Mouse (Mus musculus) intestine, embryonic 16.5 days (tissue): ENCODE measurements around the gene Cpeb3. TPM values are rescaled to one million over a fixed set of nuclear protein-coding genes. Genes with fewer than 3 reads are reported as not detected.
A peak's percentile ranks its signal among the peaks of the same experiment; 100 is the strongest.

ENCODE experiments used
- ATAC-seq: fragments of 200-750 bp; cut with Nextera tagmentation; 2 replicates; pipeline ENCODE4 v1.8.0; 2017; ENCODE audit warnings: moderate TSS enrichment, moderate library complexity
- H3K27ac ChIP-seq: fragments of 300-500 bp; sonication (generic); 2 replicates; pipeline ENCODE4 v1.5.1; 2014; ENCODE audit warnings: mild to moderate bottlenecking, low read length
- H3K27me3 ChIP-seq: fragments of 300-500 bp; sonication (generic); replicated peaks from 2 replicates; pipeline ENCODE4 v1.6.1; 2014; ENCODE audit warnings: low read length, control low read depth, mixed read lengths; ENCODE audit not compliant: control insufficient read depth, insufficient read depth
- H3K36me3 ChIP-seq: fragments of 300-500 bp; sonication (generic); 2 replicates; pipeline ENCODE4 v1.6.1; 2014; ENCODE audit warnings: low read length, control low read depth; ENCODE audit not compliant: control insufficient read depth, insufficient read depth
- H3K4me1 ChIP-seq: fragments of 300-500 bp; sonication (generic); 2 replicates; pipeline ENCODE4 v1.6.1; 2014; ENCODE audit warnings: low read length, control low read depth, mixed read lengths; ENCODE audit not compliant: control insufficient read depth, insufficient read depth
- H3K4me2 ChIP-seq: fragments of 300-500 bp; sonication (generic); 2 replicates; pipeline ENCODE4 v1.6.1; 2014; ENCODE audit warnings: low read depth, low read length, control low read depth
- H3K4me3 ChIP-seq: fragments of 300-500 bp; sonication (generic); 2 replicates; pipeline ENCODE4 v1.5.1; 2014; ENCODE audit warnings: mild to moderate bottlenecking, low read length
- H3K9ac ChIP-seq: fragments of 300-500 bp; sonication (generic); 2 replicates; pipeline ENCODE4 v1.6.1; 2014; ENCODE audit warnings: low read depth, low read length
- H3K9me3 ChIP-seq: fragments of 300-500 bp; sonication (generic); 2 replicates; pipeline ENCODE4 v1.6.1; 2016; ENCODE audit warnings: low read length, control low read depth; ENCODE audit not compliant: control insufficient read depth
- WGBS: fragments of 180-500 bp; shearing (Covaris S2); extraction: QIAGEN DNeasy Blood & Tissue Kit; methylation state at CpG from one replicate; pipeline ENCODE4 v1.1.7; 2014; 5-methylcytosine and 5-hydroxymethylcytosine counted together
- polyA plus RNA-seq: library from polyadenylated mRNA; unstranded; fragments of >200 nt; fragmentation: Nextera tagmentation; extraction: Ambion mirVana; gene quantifications from 2 replicates; pipeline ENCODE4 v1.2.1, GENCODE M21; 2015

Gene Cpeb3
- polyA plus RNA-seq, 1 experiment from 2014 or later = 0.97 TPM

- H3K4me1 ChIP-seq = no peaks in the 10 kb centered on the region
- H3K27me3 ChIP-seq = no peaks in the 10 kb centered on the region
- no peak overlapping the region for H3K9ac ChIP-seq
- H3K36me3 ChIP-seq = no peaks in the 10 kb centered on the region
- ATAC-seq = no peak
- no peak overlapping the region for H3K27ac ChIP-seq
- no peak overlapping the region for H3K4me3 ChIP-seq
- no peaks in the 10 kb centered on the region for H3K9me3 ChIP-seq
- H3K4me2 ChIP-seq = no peak overlapping the region
- WGBS = 77% methylated on average over 5 of the region's 5 CpGs
These were observed 15.8 kb downstream of the Cpeb3 start for GRCm38 (mm10) chr19:37192475-37193058.

GRCm38 (mm10) chr19:37188366-37188948, 19.9 kb downstream of the Cpeb3 start:
- Histone ChIP-seq H3K36me3 (no peaks in the 10 kb centered on the region), H3K4me3 (no peak overlapping the region), H3K27me3 (no peaks in the 10 kb centered on the region), H3K27ac (no peak overlapping the region), H3K4me2 (no peak overlapping the region), H3K9ac (no peak overlapping the region), H3K4me1 (no peaks in the 10 kb centered on the region), H3K9me3 (no peaks in the 10 kb centered on the region)
- WGBS = 69% methylated on average over 4 of the region's 4 CpGs
- no peak for ATAC-seq

- H3K27ac ChIP-seq = no peak overlapping the region
- peaks cover 6% of the 10 kb centered on the region; the same call in 1 of the 2 replicates for H3K4me1 ChIP-seq
- H3K27me3 ChIP-seq = peaks cover 13% of the 10 kb centered on the region; the same call in 1 of the 2 replicates
- no peaks in the 10 kb centered on the region for H3K36me3 ChIP-seq
- H3K4me3 ChIP-seq = peak overlapping the region; percentile 38
- H3K9ac ChIP-seq = no peak overlapping the region
- ATAC-seq = peak; percentile 64; the same call in 1 of the 2 replicates
- peak overlapping the region; percentile 46 for H3K4me2 ChIP-seq
- H3K9me3 ChIP-seq = no peaks in the 10 kb centered on the region
- WGBS = 17% methylated on average over 17 of the region's 17 CpGs
These were observed 30.3 kb downstream of the Cpeb3 start for GRCm38 (mm10) chr19:37177819-37178708.

GRCm38 (mm10) chr19:37176879-37177462, 31.4 kb downstream of the Cpeb3 start:
- H3K27ac ChIP-seq = no peak overlapping the region

GRCm38 (mm10) chr19:37175919-37176318, 32.5 kb downstream of the Cpeb3 start:
- Histone ChIP-seq H3K9ac (no peak overlapping the region), H3K27me3 (peaks cover 13% of the 10 kb centered on the region; the same call in 1 of the 2 replicates), H3K27ac (no peak overlapping the region), H3K9me3 (no peaks in the 10 kb centered on the region), H3K4me2 (peak overlapping the region; percentile 100), H3K36me3 (no peaks in the 10 kb centered on the region), H3K4me3 (peak overlapping the region; percentile 71), H3K4me1 (peaks cover 6% of the 10 kb centered on the region; the same call in 1 of the 2 replicates)
- ATAC-seq = no peak
- WGBS = 9% methylated on average over 6 of the region's 6 CpGs

More at GRCm38 (mm10) chr19:37176879-37177462, 31.4 kb downstream of the Cpeb3 start:
- no peaks in the 10 kb centered on the region for H3K36me3 ChIP-seq
- H3K4me1 ChIP-seq = peaks cover 6% of the 10 kb centered on the region; the same call in 1 of the 2 replicates
- 40% methylated on average over 4 of the region's 4 CpGs for WGBS
- peaks cover 13% of the 10 kb centered on the region; the same call in 1 of the 2 replicates for H3K27me3 ChIP-seq
- no peaks in the 10 kb centered on the region for H3K9me3 ChIP-seq
- no peak overlapping the region for H3K4me3 ChIP-seq
- H3K4me2 ChIP-seq = no peak overlapping the region
- no peak for ATAC-seq
- H3K9ac ChIP-seq = no peak overlapping the region

- Histone ChIP-seq H3K4me2 (peak overlapping the region; percentile 100), H3K36me3 (no peaks in the 10 kb centered on the region), H3K4me3 (peak overlapping the region; percentile 71), H3K9me3 (no peaks in the 10 kb centered on the region), H3K27ac (peak overlapping the region; percentile 62; the same call in 1 of the 2 replicates), H3K4me1 (peaks cover 6% of the 10 kb centered on the region; the same call in 1 of the 2 replicates), H3K27me3 (peaks cover 13% of the 10 kb centered on the region; the same call in 1 of the 2 replicates), H3K9ac (peak overlapping the region; percentile 70)
- WGBS = 2% methylated on average over 12 of the region's 12 CpGs
- ATAC-seq = no peak
These were observed 33.0 kb downstream of the Cpeb3 start for GRCm38 (mm10) chr19:37175436-37175805.

- Histone ChIP-seq H3K27me3 (peaks cover 13% of the 10 kb centered on the region; the same call in 1 of the 2 replicates), H3K9ac (peak overlapping the region; percentile 70), H3K4me1 (peaks cover 6% of the 10 kb centered on the region; the same call in 1 of the 2 replicates), H3K4me3 (peak overlapping the region; percentile 71), H3K4me2 (peak overlapping the region; percentile 100), H3K27ac (peak overlapping the region; percentile 62), H3K36me3 (no peaks in the 10 kb centered on the region), H3K9me3 (no peaks in the 10 kb centered on the region)
- under 1% methylated on average over 36 of the region's 36 CpGs for WGBS
- ATAC-seq = peak; percentile 71
These were observed 33.5 kb downstream of the Cpeb3 start for GRCm38 (mm10) chr19:37174716-37175435.

- peak overlapping the region; percentile 100 for H3K4me2 ChIP-seq
- peaks cover 6% of the 10 kb centered on the region; the same call in 1 of the 2 replicates for H3K4me1 ChIP-seq
These were observed 34.2 kb downstream of the Cpeb3 start for GRCm38 (mm10) chr19:37174116-37174715.

More at GRCm38 (mm10) chr19:37174116-37174715, 34.2 kb downstream of the Cpeb3 start:
- ATAC-seq = peak; percentile 69
- no peaks in the 10 kb centered on the region for H3K36me3 ChIP-seq
- peak overlapping the region; percentile 70 for H3K9ac ChIP-seq
- no peaks in the 10 kb centered on the region for H3K9me3 ChIP-seq
- peaks cover 13% of the 10 kb centered on the region; the same call in 1 of the 2 replicates for H3K27me3 ChIP-seq
- peak overlapping the region; percentile 71 for H3K4me3 ChIP-seq
- WGBS = under 1% methylated on average over 70 of the region's 70 CpGs
- H3K27ac ChIP-seq = peak overlapping the region; percentile 51; the same call in 1 of the 2 replicates
